Mouse (Mus musculus): ENCODE measurements at regions not wholly inside any gene's neighbourhood (a gene's known extent, or its start where the extent isn't known, plus 50 kb on each side); places are given as distances from the start of the nearest gene placed in this dataset.

- ATAC-seq (replicated peaks; ENCODE audit: low FRiP score, poor library complexity, severe bottlenecking) = no peak
Observed at GRCm38 (mm10) chr10:99614392-99615249, 144.8 kb downstream of the Csl start.

- no peak for ATAC-seq (replicated peaks; ENCODE audit: low FRiP score, poor library complexity, severe bottlenecking)
Observed at GRCm38 (mm10) chr10:99615371-99615770, 144.1 kb downstream of the Csl start.

GRCm38 (mm10) chr10:99615779-99616178 is 143.7 kb downstream of the Csl start:
- no peak for ATAC-seq (replicated peaks; ENCODE audit: low FRiP score, poor library complexity, severe bottlenecking)

- no peak for ATAC-seq (replicated peaks; ENCODE audit: low FRiP score, poor library complexity, severe bottlenecking)
Observed at GRCm38 (mm10) chr10:99617623-99618022, 141.8 kb downstream of the Csl start.

DNA sequence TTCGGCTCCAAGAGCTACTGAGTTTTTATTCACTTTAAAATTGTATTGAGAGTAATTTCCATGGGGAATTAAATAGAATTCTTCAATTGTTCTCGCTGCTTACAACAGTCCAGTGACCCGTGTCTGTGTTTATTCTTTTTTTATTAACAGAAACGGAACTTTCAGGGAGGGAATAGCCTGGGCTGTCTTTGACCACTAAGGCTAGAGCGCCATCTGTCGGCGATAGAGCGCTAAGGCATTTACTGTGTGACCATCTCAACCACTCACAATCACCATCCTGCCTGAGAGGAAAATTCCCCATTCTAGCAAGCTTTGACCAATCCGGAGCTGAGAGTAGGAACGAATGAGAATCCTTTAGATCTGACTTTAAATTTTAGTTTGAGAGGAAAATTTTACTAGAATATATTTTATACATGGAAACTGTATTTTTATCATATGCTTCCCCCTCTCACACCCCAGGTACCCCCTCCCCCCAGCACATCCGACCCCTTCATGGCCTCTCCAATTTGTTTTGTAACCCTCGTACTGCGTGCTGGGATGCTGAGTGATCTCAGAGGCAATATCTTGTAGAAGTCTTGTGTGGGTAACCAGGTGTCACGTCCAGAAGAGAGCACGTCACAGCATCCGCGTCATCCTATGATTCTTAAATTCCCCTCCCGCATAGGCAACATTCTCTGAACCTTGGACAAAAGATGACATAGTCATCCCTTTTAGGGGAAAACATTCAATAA is 139.9 kb downstream of the Csl start:
- ATAC-seq (replicated peaks; ENCODE audit: low FRiP score, poor library complexity, severe bottlenecking) = no peak

- no peak for ATAC-seq (replicated peaks; ENCODE audit: low FRiP score, poor library complexity, severe bottlenecking)
Observed at GRCm38 (mm10) chr10:99620489-99620888, 139.0 kb downstream of the Csl start.

DNA sequence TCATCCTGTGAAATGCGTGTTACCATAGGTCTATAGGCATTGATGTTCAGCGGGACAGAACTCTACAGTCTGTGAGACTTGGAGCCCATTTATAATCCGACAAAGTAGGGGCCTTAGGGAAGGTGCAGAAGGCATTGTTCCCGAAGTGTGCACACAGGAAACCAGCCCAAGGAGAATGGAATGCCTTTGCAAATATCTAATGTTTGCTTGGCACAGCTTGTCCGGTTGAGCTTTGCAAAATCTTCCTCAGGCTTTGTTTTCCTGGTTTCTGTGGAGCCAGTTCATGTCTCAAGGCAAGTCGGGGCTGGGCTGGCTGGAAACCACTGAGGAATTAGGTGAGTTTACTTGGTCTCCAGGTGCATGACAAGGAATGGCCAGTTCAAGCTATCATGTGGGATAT is 132.1 kb downstream of the Csl start:
- ATAC-seq (replicated peaks; ENCODE audit: low FRiP score, poor library complexity, severe bottlenecking) = no peak

DNA sequence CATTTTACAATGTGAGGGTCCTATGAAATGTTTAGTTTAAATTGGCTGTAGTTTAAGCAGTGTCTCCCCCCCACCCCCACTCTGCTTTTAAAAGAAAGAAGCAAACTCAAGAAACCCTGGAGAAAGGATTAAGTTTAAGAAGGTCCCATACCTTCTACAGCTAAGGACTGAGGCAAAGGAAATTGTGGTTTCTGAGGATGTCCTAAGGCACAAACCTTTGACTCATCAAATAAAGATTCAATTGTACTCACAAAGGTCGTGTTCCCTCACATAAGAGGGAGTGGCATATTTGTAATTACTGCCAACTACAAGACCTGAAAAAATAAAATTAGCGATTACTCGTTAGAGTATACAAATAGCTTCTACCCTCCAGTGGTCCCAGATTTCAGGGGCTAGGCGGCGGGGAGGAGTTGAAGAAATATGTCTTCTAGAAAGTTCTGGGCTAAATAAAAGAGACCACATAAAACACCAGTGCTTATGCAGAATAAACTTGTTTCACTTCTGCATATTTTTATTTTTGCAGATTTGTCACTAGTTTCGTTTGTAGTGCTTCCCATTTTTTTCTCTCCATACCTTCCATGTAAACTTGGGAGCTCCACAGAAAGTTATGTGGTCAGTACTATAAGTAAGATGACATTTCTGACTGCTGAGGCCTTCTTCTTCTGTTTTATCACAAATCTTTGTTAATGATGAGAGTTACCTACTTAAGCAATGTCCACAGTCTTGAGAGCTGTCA is 127.0 kb downstream of the Csl start:
- ATAC-seq (replicated peaks; ENCODE audit: low FRiP score, poor library complexity, severe bottlenecking) = no peak

DNA sequence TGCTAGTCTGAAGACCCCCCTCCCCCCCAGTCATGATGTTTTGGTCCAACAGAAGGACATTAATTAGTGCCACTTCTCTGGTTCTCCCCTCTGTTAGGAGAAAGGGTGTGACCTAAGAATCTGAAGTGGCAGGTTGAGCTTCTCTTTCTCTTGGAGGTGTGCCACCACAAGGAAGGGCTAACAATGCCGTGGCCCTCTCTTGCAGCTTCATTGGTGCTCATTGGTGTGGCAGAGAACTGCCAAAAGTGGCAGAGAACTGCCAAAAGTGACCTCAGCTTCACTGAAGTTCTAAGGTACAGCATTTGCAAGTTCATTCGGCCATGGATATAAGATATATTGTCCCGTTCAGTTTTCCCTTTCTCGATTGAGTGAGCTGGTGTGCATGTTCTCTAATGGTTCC is 123.7 kb downstream of the Csl start:
- no peak for ATAC-seq (replicated peaks; ENCODE audit: low FRiP score, poor library complexity, severe bottlenecking)

DNA sequence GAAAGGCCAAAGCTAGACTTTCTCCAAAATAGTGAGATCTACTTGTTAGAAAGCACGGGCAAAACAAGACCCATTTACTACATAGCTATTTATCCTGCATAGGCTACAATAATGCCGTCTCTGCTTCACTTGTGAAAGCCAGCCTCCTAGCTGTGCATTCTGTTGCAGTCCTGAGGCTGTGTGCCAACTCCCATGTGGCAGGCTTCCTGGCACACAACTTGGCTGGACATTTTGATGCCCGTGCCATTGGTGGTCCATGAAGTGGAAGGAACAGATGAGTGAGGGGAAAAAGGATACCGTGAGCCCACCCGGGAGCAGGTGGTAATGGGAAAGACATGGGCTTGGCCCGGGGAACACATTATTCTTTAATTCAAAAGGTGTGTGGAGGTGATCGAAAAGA is 120.4 kb downstream of the Csl start:
- no peak for ATAC-seq (replicated peaks; ENCODE audit: low FRiP score, poor library complexity, severe bottlenecking)

- ATAC-seq (replicated peaks; ENCODE audit: low FRiP score, poor library complexity, severe bottlenecking) = no peak
Observed at GRCm38 (mm10) chr10:99639469-99639868, 120.0 kb downstream of the Csl start.

DNA sequence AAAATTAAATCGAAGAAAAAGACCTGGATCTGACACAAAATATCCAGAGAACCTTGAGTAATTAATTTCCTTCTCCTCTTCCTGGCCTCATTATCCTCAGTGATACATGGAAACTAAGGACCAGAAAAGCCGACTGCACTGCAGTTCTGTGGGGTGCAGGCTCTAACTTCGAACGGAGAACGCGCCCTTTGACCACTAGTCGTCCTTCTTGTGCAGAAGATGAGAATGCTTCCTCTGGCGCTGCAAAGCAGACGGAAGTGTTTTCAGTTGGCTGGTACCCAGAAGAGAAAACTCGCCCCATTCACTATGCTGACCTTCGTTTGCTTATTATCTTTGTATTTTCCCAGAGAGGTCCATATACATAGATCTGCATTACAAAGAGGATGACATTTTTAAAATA is 117.7 kb downstream of the Csl start:
- ATAC-seq (replicated peaks; ENCODE audit: low FRiP score, poor library complexity, severe bottlenecking) = no peak

- ATAC-seq (replicated peaks; ENCODE audit: low FRiP score, poor library complexity, severe bottlenecking) = no peak
Observed at GRCm38 (mm10) chr10:99642201-99642827, 117.1 kb downstream of the Csl start.

DNA sequence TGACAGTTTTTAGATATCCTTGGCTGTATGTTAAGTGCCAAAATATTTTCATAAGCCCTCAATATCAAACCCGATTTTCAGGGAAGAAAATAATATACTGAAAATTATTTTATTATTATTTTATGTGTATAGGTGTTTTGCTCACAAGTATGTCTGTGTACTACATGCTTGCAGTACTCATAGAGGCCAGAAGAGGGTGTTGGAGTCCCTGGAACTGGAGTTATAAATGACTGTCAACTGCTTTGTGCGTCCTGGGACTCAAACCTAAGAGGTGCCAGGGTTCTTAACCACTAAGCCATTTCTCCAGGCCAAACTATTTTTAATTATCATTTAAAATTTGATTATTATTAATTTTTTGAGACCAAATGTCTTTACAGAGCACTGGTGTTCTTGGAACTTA is 114.5 kb downstream of the Csl start:
- ATAC-seq (replicated peaks; ENCODE audit: low FRiP score, poor library complexity, severe bottlenecking) = no peak

- ATAC-seq (replicated peaks; ENCODE audit: low FRiP score, poor library complexity, severe bottlenecking) = no peak
Observed at GRCm38 (mm10) chr10:99652011-99652410, 107.4 kb downstream of the Csl start.

DNA sequence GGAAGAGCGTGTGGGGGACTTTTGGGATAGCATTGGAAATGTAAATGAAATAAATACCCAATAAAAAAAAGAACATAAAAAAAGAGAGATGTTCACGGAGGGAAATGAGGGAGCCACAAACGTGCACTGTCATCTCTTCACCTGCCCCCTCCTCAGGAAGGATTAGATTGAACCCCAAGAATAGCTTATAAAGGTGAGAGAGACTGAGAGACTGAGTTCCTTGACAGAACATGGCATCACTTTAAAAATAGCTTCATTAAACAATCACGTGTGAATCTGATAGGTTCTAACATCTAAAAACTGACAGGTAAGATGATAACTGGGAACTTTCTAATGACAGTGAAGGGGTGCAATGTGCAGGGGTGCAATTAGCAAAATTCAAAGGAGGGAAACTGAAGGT is 105.2 kb downstream of the Csl start:
- no peak for ATAC-seq (replicated peaks; ENCODE audit: low FRiP score, poor library complexity, severe bottlenecking)

- no peak for ATAC-seq (replicated peaks; ENCODE audit: low FRiP score, poor library complexity, severe bottlenecking)
Observed at GRCm38 (mm10) chr10:99676557-99677098, 82.8 kb downstream of the Csl start.

- no peak for ATAC-seq (replicated peaks; ENCODE audit: low FRiP score, poor library complexity, severe bottlenecking)
Observed at GRCm38 (mm10) chr10:99678096-99678495, 81.4 kb downstream of the Csl start.

DNA sequence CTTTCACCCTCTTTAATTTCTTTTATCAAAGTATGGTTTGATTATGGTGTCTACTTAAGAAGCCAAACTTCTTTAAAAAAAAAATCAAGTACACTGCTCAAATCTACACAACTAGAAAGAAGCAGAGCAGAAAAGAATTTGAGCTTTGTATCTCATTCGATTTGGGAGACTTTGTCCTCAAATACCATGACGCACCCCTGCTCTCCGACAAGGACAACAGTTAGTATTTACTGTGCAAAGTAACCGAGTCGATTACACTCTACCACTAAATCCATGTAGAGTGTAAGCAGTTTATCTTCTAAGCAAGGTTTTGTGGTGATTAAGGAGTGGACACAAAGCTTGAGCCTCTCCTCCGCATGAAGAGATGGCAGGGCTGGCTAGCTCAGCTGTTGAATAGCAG is 79.6 kb downstream of the Csl start:
- no peak for ATAC-seq (replicated peaks; ENCODE audit: low FRiP score, poor library complexity, severe bottlenecking)

- ATAC-seq (replicated peaks; ENCODE audit: low FRiP score, poor library complexity, severe bottlenecking) = no peak
Observed at GRCm38 (mm10) chr10:99681932-99682331, 77.5 kb downstream of the Csl start.

Measured in erythroblast, adult 5-6 weeks (primary cell).